Mouse (Mus musculus): ENCODE measurements around the gene Egfl7. TPM values are rescaled to one million over a fixed set of nuclear protein-coding genes. Genes with fewer than 3 reads are reported as not detected.

Egfl7 gene
- polyA plus RNA-seq, 1 experiment from 2014 or later = 54.9 TPM

GRCm38 (mm10) chr2:26594934-26595724 is 15.3 kb downstream of the Egfl7 start:
- no peaks in the 10 kb centered on the region for H3K36me3 ChIP-seq (replicated peaks)
- ATAC-seq (ENCODE audit: low FRiP score) = no peak
- no peak overlapping the region for H3K9ac ChIP-seq
- 83% methylated on average over 6 of the region's 6 CpGs for WGBS
- H3K4me1 ChIP-seq = no peaks in the 10 kb centered on the region; the same call in 1 of the 2 replicates
- no peak overlapping the region for H3K4me3 ChIP-seq (replicated peaks)
- no peaks in the 10 kb centered on the region for H3K9me3 ChIP-seq
- no peak overlapping the region for H3K4me2 ChIP-seq
- no peak overlapping the region for H3K27ac ChIP-seq
- H3K27me3 ChIP-seq = no peaks in the 10 kb centered on the region

GRCm38 (mm10) chr2:26595725-26596435 is 16.1 kb downstream of the Egfl7 start:
- no peak overlapping the region for H3K9ac ChIP-seq
- H3K4me3 ChIP-seq (replicated peaks) = no peak overlapping the region
- no peak for ATAC-seq (ENCODE audit: low FRiP score)
- no peaks in the 10 kb centered on the region for H3K27me3 ChIP-seq
- no peaks in the 10 kb centered on the region for H3K9me3 ChIP-seq
- no peak overlapping the region for H3K4me2 ChIP-seq
- H3K36me3 ChIP-seq (replicated peaks) = no peaks in the 10 kb centered on the region
- H3K27ac ChIP-seq = no peak overlapping the region
- no peaks in the 10 kb centered on the region; the same call in 1 of the 2 replicates for H3K4me1 ChIP-seq
- 88% methylated on average over 11 of the region's 11 CpGs for WGBS

- no peak overlapping the region for H3K4me2 ChIP-seq
- ATAC-seq (ENCODE audit: low FRiP score) = no peak
- H3K36me3 ChIP-seq (replicated peaks) = no peaks in the 10 kb centered on the region
- H3K27ac ChIP-seq = no peak overlapping the region
- H3K9ac ChIP-seq = no peak overlapping the region
- H3K4me1 ChIP-seq = no peaks in the 10 kb centered on the region
- no peak overlapping the region for H3K4me3 ChIP-seq (replicated peaks)
- no peaks in the 10 kb centered on the region for H3K9me3 ChIP-seq
- H3K27me3 ChIP-seq = 0 out of 2 replicates have a peak, but pooled peaks cover 5% of the 10 kb centered on the region
- WGBS = 95% methylated on average over 3 of the region's 3 CpGs
Measured at GRCm38 (mm10) chr2:26596898-26597297, 17.1 kb downstream of the Egfl7 start.

GRCm38 (mm10) chr2:26597810-26598209 is 18.0 kb downstream of the Egfl7 start:
- Histone ChIP-seq H3K27ac (no peak overlapping the region), H3K4me3 (replicated peaks) (no peak overlapping the region), H3K4me2 (no peak overlapping the region), H3K27me3 (peaks cover 14% of the 10 kb centered on the region), H3K4me1 (no peaks in the 10 kb centered on the region), H3K9ac (no peak overlapping the region), H3K9me3 (no peaks in the 10 kb centered on the region), H3K36me3 (replicated peaks) (no peaks in the 10 kb centered on the region)
- WGBS = 94% methylated on average over 2 of the region's 2 CpGs
- no peak for ATAC-seq (ENCODE audit: low FRiP score)

GRCm38 (mm10) chr2:26598462-26598861 is 18.6 kb downstream of the Egfl7 start:
- WGBS = 84% methylated on average over 3 of the region's 3 CpGs
- H3K27ac ChIP-seq = no peak overlapping the region
- no peak overlapping the region for H3K4me2 ChIP-seq
- H3K4me3 ChIP-seq (replicated peaks) = no peak overlapping the region
- ATAC-seq (ENCODE audit: low FRiP score) = no peak
- peaks cover 4% of the 10 kb centered on the region; the same call in 1 of the 2 replicates for H3K4me1 ChIP-seq
- H3K27me3 ChIP-seq = peaks cover 20% of the 10 kb centered on the region
- H3K36me3 ChIP-seq (replicated peaks) = no peaks in the 10 kb centered on the region
- H3K9me3 ChIP-seq = no peaks in the 10 kb centered on the region
- no peak overlapping the region for H3K9ac ChIP-seq

GRCm38 (mm10) chr2:26599965-26600364 is 20.2 kb downstream of the Egfl7 start:
- no peak overlapping the region for H3K27ac ChIP-seq
- 84% methylated on average over 4 of the region's 4 CpGs for WGBS
- H3K9me3 ChIP-seq = no peaks in the 10 kb centered on the region
- no peak overlapping the region for H3K9ac ChIP-seq
- peaks cover 35% of the 10 kb centered on the region for H3K27me3 ChIP-seq
- H3K4me1 ChIP-seq = peaks cover 14% of the 10 kb centered on the region
- no peaks in the 10 kb centered on the region for H3K36me3 ChIP-seq (replicated peaks)
- H3K4me2 ChIP-seq = no peak overlapping the region
- no peak for ATAC-seq (ENCODE audit: low FRiP score)
- no peak overlapping the region for H3K4me3 ChIP-seq (replicated peaks)

GRCm38 (mm10) chr2:26600664-26601063 is 20.9 kb downstream of the Egfl7 start:
- ATAC-seq (ENCODE audit: low FRiP score) = no peak
- no peak overlapping the region for H3K9ac ChIP-seq
- no peak overlapping the region for H3K27ac ChIP-seq
- peaks cover 14% of the 10 kb centered on the region for H3K4me1 ChIP-seq
- peaks cover 41% of the 10 kb centered on the region for H3K27me3 ChIP-seq
- no peaks in the 10 kb centered on the region for H3K36me3 ChIP-seq (replicated peaks)
- no peak overlapping the region for H3K4me3 ChIP-seq (replicated peaks)
- H3K4me2 ChIP-seq = no peak overlapping the region
- H3K9me3 ChIP-seq = no peaks in the 10 kb centered on the region
- WGBS = 88% methylated on average over 2 of the region's 2 CpGs

- Histone ChIP-seq H3K4me3 (replicated peaks) (no peak overlapping the region), H3K9ac (no peak overlapping the region), H3K36me3 (replicated peaks) (no peaks in the 10 kb centered on the region), H3K4me1 (peaks cover 14% of the 10 kb centered on the region), H3K27ac (no peak overlapping the region), H3K4me2 (no peak overlapping the region), H3K27me3 (peaks cover 50% of the 10 kb centered on the region), H3K9me3 (no peaks in the 10 kb centered on the region)
- 83% methylated on average over 1 of the region's 1 CpGs for WGBS
- ATAC-seq (ENCODE audit: low FRiP score) = no peak
Measured at GRCm38 (mm10) chr2:26601595-26601994, 21.8 kb downstream of the Egfl7 start.

- no peak for ATAC-seq (ENCODE audit: low FRiP score)
- WGBS = 80% methylated on average over 5 of the region's 5 CpGs
- Histone ChIP-seq H3K4me1 (peaks cover 14% of the 10 kb centered on the region), H3K9me3 (no peaks in the 10 kb centered on the region), H3K9ac (no peak overlapping the region), H3K27me3 (peaks cover 54% of the 10 kb centered on the region), H3K4me2 (no peak overlapping the region), H3K27ac (no peak overlapping the region), H3K36me3 (replicated peaks) (no peaks in the 10 kb centered on the region), H3K4me3 (replicated peaks) (no peak overlapping the region)
Measured at GRCm38 (mm10) chr2:26602631-26603030, 22.8 kb downstream of the Egfl7 start.

GRCm38 (mm10) chr2:26603159-26603558 is 23.3 kb downstream of the Egfl7 start:
- no peak for ATAC-seq (ENCODE audit: low FRiP score)
- peak overlapping the region; percentile 82 for H3K4me2 ChIP-seq

GRCm38 (mm10) chr2:26603720-26604671 is 24.2 kb downstream of the Egfl7 start, which contains the start of gene Agpat2:
Agpat2 (minus strand) TSS chr2:26604417.
- Histone ChIP-seq H3K27me3 (peaks cover 61% of the 10 kb centered on the region), H3K9me3 (no peaks in the 10 kb centered on the region), H3K4me2 (peak within 1 kb of the TSS; percentile 82), H3K36me3 (replicated peaks) (no peaks in the 10 kb centered on the region), H3K27ac (no peak within 1 kb of the TSS), H3K9ac (peak within 1 kb of the TSS; percentile 60), H3K4me1 (peaks cover 14% of the 10 kb centered on the region), H3K4me3 (replicated peaks) (peak within 1 kb of the TSS; percentile 58)
- peak; percentile 69 for ATAC-seq (ENCODE audit: low FRiP score)
- WGBS = under 1% methylated on average over 96 of the region's 103 CpGs

More at GRCm38 (mm10) chr2:26603159-26603558, 23.3 kb downstream of the Egfl7 start:
- no peak overlapping the region for H3K27ac ChIP-seq
- peaks cover 60% of the 10 kb centered on the region for H3K27me3 ChIP-seq
- no peaks in the 10 kb centered on the region for H3K9me3 ChIP-seq
- no peaks in the 10 kb centered on the region for H3K36me3 ChIP-seq (replicated peaks)
- 0 out of 2 replicates have a peak overlapping the region, but pooled peaks have one; percentile 60 for H3K9ac ChIP-seq
- H3K4me1 ChIP-seq = peaks cover 14% of the 10 kb centered on the region
- peak overlapping the region; percentile 58 for H3K4me3 ChIP-seq (replicated peaks)
- 22% methylated on average over 6 of the region's 6 CpGs for WGBS

- no peaks in the 10 kb centered on the region for H3K36me3 ChIP-seq (replicated peaks)
- H3K4me2 ChIP-seq = no peak overlapping the region
- H3K9me3 ChIP-seq = no peaks in the 10 kb centered on the region
- H3K27me3 ChIP-seq = peaks cover 61% of the 10 kb centered on the region
- no peak overlapping the region for H3K4me3 ChIP-seq (replicated peaks)
- WGBS = 90% methylated on average over 8 of the region's 8 CpGs
- ATAC-seq (ENCODE audit: low FRiP score) = no peak
- H3K4me1 ChIP-seq = peaks cover 14% of the 10 kb centered on the region
- H3K9ac ChIP-seq = no peak overlapping the region
- no peak overlapping the region for H3K27ac ChIP-seq
Measured at GRCm38 (mm10) chr2:26605331-26605730, 25.5 kb downstream of the Egfl7 start.

Data from forebrain, embryonic 12.5 days (tissue).